Comparison of ENCODE assay signal across 13 mouse cellular contexts in the genomic region with DNA sequence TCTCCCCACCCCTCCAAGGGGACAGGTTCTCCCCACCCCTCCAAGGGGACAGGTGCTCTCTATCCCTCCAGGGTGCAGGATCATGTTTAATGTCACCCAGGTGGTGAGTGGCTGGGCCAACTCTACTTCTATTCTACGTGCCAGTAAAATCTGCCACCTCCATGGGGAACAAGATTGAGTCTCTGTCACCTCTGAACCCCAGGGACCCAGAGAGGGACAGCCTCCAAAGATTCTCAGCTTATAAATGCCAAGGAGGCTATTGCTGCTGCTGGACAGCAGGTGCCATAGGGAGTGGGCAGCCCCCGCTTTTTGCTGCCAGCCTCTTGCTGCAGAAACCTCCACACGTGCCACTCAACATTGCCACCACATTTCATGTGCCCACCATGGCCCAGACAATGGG. TPM values are rescaled to one million over a fixed set of nuclear protein-coding genes. Genes with fewer than 3 reads are reported as not detected.
"Had no signal": no experiment of that assay in that cellular context is flagged by ENCODE, and none has a peak within 500 bp of the region (broad histone marks: within the 10 kb centered on the region; RNA-seq: fewer than 3 reads in every experiment).

No protein-coding gene starts in this region.

- ATAC-seq: liver, postnatal 0 days had no signal

- H3K27ac ChIP-seq: layer of hippocampus, adult 2 months; limb, embryonic 12.5 days; liver, embryonic 13.5 days; lung, embryonic 15.5 days; macrophage; midbrain, embryonic 12.5 days had no signal

- H3K4me3 ChIP-seq: layer of hippocampus, adult 2 months; limb, embryonic 12.5 days; liver, embryonic 13.5 days; lung, embryonic 15.5 days; megakaryocyte, embryonic 14.5 days; midbrain, embryonic 12.5 days had no signal

- H3K27me3 ChIP-seq: lung, embryonic 15.5 days; midbrain, embryonic 12.5 days had no signal

- H3K9me3 ChIP-seq: limb, embryonic 12.5 days; liver, embryonic 13.5 days; lung, embryonic 15.5 days; megakaryocyte, embryonic 14.5 days; midbrain, embryonic 12.5 days had no signal

- H3K9ac ChIP-seq: limb, embryonic 12.5 days; liver, embryonic 13.5 days; liver, postnatal 0 days; lung, embryonic 15.5 days; midbrain, embryonic 12.5 days had no signal

- H3K36me3 ChIP-seq: limb, embryonic 12.5 days; liver, embryonic 13.5 days; lung, embryonic 15.5 days; midbrain, embryonic 12.5 days had no signal

- DNase-seq: kidney, postnatal 36 days; liver; liver, embryonic 13.5 days; liver, postnatal 0 days; lung, postnatal 14 days; right cerebral cortex, postnatal 14 days; thymus, postnatal 36 days had no signal

- H3K4me2 ChIP-seq: limb, embryonic 12.5 days; liver, embryonic 13.5 days; lung, embryonic 15.5 days; midbrain, embryonic 12.5 days had no signal

RNA-seq across cellular contexts. Expression of a gene that starts 37.6 kb away (rescaled TPM):
- polyA plus RNA-seq: liver, embryonic 13.5 days; liver, postnatal 0 days; macrophage had no signal
